ENCODE assay signal across 20 mouse cellular contexts in the genomic region with DNA sequence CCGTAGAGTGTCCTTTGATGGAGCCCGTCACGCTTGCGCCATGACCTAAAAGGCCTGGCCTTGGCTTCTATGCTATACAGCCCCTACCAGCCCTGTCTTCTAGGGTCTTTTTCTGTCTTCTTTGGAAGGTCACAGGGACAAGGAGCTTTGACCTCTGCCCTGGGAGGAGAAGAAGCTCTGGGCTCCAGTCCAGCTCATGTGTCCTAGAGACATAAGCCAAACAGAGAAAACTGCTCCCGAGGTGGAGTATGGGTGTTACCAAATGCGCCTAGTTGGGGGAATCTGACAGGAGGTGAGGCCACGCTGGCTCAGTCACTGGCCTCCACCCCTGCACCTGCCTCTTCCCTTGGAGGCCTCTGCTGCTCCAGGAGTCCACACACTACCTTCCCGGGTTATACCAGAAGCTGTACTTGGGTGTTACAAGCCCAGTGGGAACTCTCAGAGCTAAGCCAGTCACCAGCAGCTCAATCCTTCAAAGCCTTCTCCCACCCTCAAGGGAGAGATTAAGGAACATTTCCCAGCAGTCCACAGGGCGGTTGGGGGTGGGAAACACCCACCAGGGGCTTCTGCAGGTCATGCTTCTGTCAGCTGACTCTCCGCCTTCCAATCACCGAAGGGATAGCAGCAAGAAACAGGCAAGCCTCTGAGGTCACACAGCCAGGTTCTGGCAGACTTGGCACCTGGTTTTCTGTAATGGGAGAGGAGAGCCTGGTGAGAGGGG. TPM values are rescaled to one million over a fixed set of nuclear protein-coding genes. Genes with fewer than 3 reads are reported as not detected.
DNase-seq lines count a peak whose midpoint lies in the region; ATAC-seq and TF ChIP-seq lines count a peak whose summit lies in the region.
"Had no signal": no experiment of that assay in that cellular context is flagged by ENCODE, and none has a peak within 500 bp of the region (broad histone marks: within the 10 kb centered on the region; RNA-seq: fewer than 3 reads in every experiment).

No protein-coding gene starts in this region.

- H3K4me2 ChIP-seq in hindbrain, postnatal 0 days (ENCODE audit: low read depth, low read length) = no peak overlapping the region
- no peak overlapping the region for H3K4me2 ChIP-seq in lung, postnatal 0 days (replicated peaks; ENCODE audit: low read depth, low read length)
- H3K4me2 ChIP-seq: embryonic facial prominence, embryonic 12.5 days; kidney, embryonic 15.5 days; limb, embryonic 12.5 days; neural tube, embryonic 15.5 days had no signal

- ATAC-seq in hindbrain, postnatal 0 days = no peak
- ATAC-seq in lung, postnatal 0 days = peak; percentile 59

- peaks cover 97% of the 10 kb centered on the region for H3K4me1 ChIP-seq in hindbrain, embryonic 10.5 days (replicated peaks)
- H3K4me1 ChIP-seq in hindbrain, postnatal 0 days (ENCODE audit: insufficient read depth, low read length) = peaks cover 3% of the 10 kb centered on the region; the same call in 1 of the 2 replicates
- no peaks in the 10 kb centered on the region for H3K4me1 ChIP-seq in lung, postnatal 0 days (ENCODE audit: insufficient read depth, low read depth, low read length)

- H3K9ac ChIP-seq in hindbrain, postnatal 0 days (replicated peaks; ENCODE audit: low read length) = no peak overlapping the region
- H3K9ac ChIP-seq in lung, postnatal 0 days (replicated peaks; ENCODE audit: low read depth) = no peak overlapping the region
- H3K9ac ChIP-seq: embryonic facial prominence, embryonic 12.5 days; kidney, embryonic 15.5 days; limb, embryonic 12.5 days; liver, embryonic 14.5 days; neural tube, embryonic 15.5 days had no signal

- H3K27me3 ChIP-seq in hindbrain, embryonic 10.5 days (ENCODE audit: insufficient read depth, poor library complexity, severe bottlenecking) = no peaks in the 10 kb centered on the region
- no peaks in the 10 kb centered on the region for H3K27me3 ChIP-seq in hindbrain, postnatal 0 days (ENCODE audit: insufficient read depth, low read length)
- no peaks in the 10 kb centered on the region for H3K27me3 ChIP-seq in lung, postnatal 0 days (replicated peaks; ENCODE audit: insufficient read depth, low read length)
- H3K27me3 ChIP-seq: embryonic facial prominence, embryonic 12.5 days; kidney, embryonic 15.5 days; neural tube, embryonic 15.5 days had no signal

- no peak for TF ChIP-seq CTCF in hindbrain, postnatal 0 days (IDR thresholded peaks at IDR 0.05; ENCODE audit: low read depth)
- TF ChIP-seq CTCF in lung, postnatal 0 days (IDR thresholded peaks at IDR 0.05) = no peak

- no peak overlapping the region; the same call in 1 of the 2 replicates for H3K4me3 ChIP-seq in hindbrain, embryonic 10.5 days
- no peak overlapping the region for H3K4me3 ChIP-seq in hindbrain, postnatal 0 days (ENCODE audit: low read length)
- H3K4me3 ChIP-seq in lung, postnatal 0 days (ENCODE audit: low read depth, low read length) = no peak overlapping the region
- H3K4me3 ChIP-seq: embryonic facial prominence, embryonic 12.5 days; erythroblast, embryonic 14.5 days; heart, adult 2 months; kidney, embryonic 15.5 days; limb, embryonic 12.5 days; neural tube, embryonic 15.5 days had no signal

- no peak for DNase-seq in hindbrain, embryonic 10.5 days (ENCODE audit: low spot score)
- DNase-seq in hindbrain, postnatal 0 days (ENCODE audit: low spot score) = no peak
- no peak for DNase-seq in lung, postnatal 0 days (ENCODE audit: low spot score)
- DNase-seq in lung, postnatal 10 days = no peak
- DNase-seq in brain, adult 2 months (ENCODE audit: low read depth, low spot score) = peak; percentile 56
- DNase-seq in retina, postnatal 1 day = peak; percentile 59
- DNase-seq in ovary, postnatal 10 days (ENCODE audit: low spot score) = no peak
- DNase-seq in frontal cortex, postnatal 14 days (ENCODE audit: low spot score in 2 of 2) = no peak
- DNase-seq: adrenal gland, postnatal 10 days; cerebellum, postnatal 10 days; gastrocnemius, postnatal 14 days; heart, adult 2 months; thymus, postnatal 36 days had no signal

- 72% methylated on average over 11 of the region's 11 CpGs for WGBS in hindbrain, embryonic 10.5 days
- 65% methylated on average over 11 of the region's 11 CpGs for WGBS in hindbrain, postnatal 0 days
- WGBS in lung, postnatal 0 days = 69% methylated on average over 11 of the region's 11 CpGs

- H3K36me3 ChIP-seq in hindbrain, embryonic 10.5 days = peaks cover 99% of the 10 kb centered on the region
- H3K36me3 ChIP-seq in hindbrain, postnatal 0 days (ENCODE audit: insufficient read depth, low read length) = no peaks in the 10 kb centered on the region
- no peaks in the 10 kb centered on the region for H3K36me3 ChIP-seq in lung, postnatal 0 days (ENCODE audit: insufficient read depth, low read length)
- H3K36me3 ChIP-seq: kidney, embryonic 15.5 days; neural tube, embryonic 15.5 days had no signal

- no peaks in the 10 kb centered on the region for H3K9me3 ChIP-seq in hindbrain, embryonic 10.5 days
- H3K9me3 ChIP-seq in hindbrain, postnatal 0 days (ENCODE audit: low read length) = no peaks in the 10 kb centered on the region
- no peaks in the 10 kb centered on the region for H3K9me3 ChIP-seq in lung, postnatal 0 days (ENCODE audit: low read length)
- H3K9me3 ChIP-seq: embryonic facial prominence, embryonic 12.5 days; kidney, embryonic 15.5 days; limb, embryonic 12.5 days; neural tube, embryonic 15.5 days had no signal

- peak overlapping the region; percentile 51; the same call in 1 of the 2 replicates for H3K27ac ChIP-seq in hindbrain, embryonic 10.5 days
- no peak overlapping the region for H3K27ac ChIP-seq in hindbrain, postnatal 0 days
- no peak overlapping the region for H3K27ac ChIP-seq in lung, postnatal 0 days (ENCODE audit: low read length)
- H3K27ac ChIP-seq: embryonic facial prominence, embryonic 12.5 days; heart, adult 2 months; kidney, embryonic 15.5 days; limb, embryonic 12.5 days; liver, embryonic 14.5 days; neural tube, embryonic 15.5 days had no signal

- TF ChIP-seq EP300 in lung, postnatal 0 days (IDR thresholded peaks at IDR 0.05) = no peak

RNA-seq across cellular contexts. Expression of a gene that starts 25.1 kb away (rescaled TPM):
- 55.9 and 65.1 TPM in 2 replicates for polyA plus RNA-seq in hindbrain, embryonic 10.5 days (2016; fragmentation: Nextera tagmentation; extraction: Ambion mirVana)
- 71.5 and 87.2 TPM in 2 replicates for total RNA-seq in hindbrain, postnatal 0 days (2014; rRNA removed)
- 27.0 and 32.9 TPM in 2 replicates for polyA plus RNA-seq in hindbrain, postnatal 0 days (2015; fragmentation: Nextera tagmentation; extraction: Ambion mirVana)
- polyA plus RNA-seq in lung, postnatal 0 days (2015; fragmentation: Nextera tagmentation; extraction: Ambion mirVana) = 6.0 and 6.6 TPM in 2 replicates
- polyA plus RNA-seq: C2C12 had no signal

Comparison
In these comparisons a context has a peak if more than half of its experiments do, and no peak if none do; other contexts are left out.
1. DNase-seq: peak in brain, adult 2 months (single experiment) and retina, postnatal 1 day (single experiment); none in hindbrain, embryonic 10.5 days (single experiment), hindbrain, postnatal 0 days (single experiment), lung, postnatal 0 days (single experiment), lung, postnatal 10 days (single experiment), ovary, postnatal 10 days (single experiment) and frontal cortex, postnatal 14 days (0 of 2).